Mouse (Mus musculus): ENCODE data around the gene Elmo3.
"Not testable (repeated sequence)": the region's sequence is repeated elsewhere in the genome, so short reads cannot be mapped to it uniquely, and the experiment has no call there.

Elmo3 gene

GRCm38 (mm10) chr8:105276292-105277120 lies 28.9 kb upstream of the Elmo3 start:
- peak; percentile 73 for DNase-seq

GRCm38 (mm10) chr8:105278911-105279334 lies 26.5 kb upstream of the Elmo3 start:
- peak; percentile 55 for DNase-seq

GRCm38 (mm10) chr8:105280567-105280966 lies 24.8 kb upstream of the Elmo3 start:
- DNase-seq = no peak

DNA sequence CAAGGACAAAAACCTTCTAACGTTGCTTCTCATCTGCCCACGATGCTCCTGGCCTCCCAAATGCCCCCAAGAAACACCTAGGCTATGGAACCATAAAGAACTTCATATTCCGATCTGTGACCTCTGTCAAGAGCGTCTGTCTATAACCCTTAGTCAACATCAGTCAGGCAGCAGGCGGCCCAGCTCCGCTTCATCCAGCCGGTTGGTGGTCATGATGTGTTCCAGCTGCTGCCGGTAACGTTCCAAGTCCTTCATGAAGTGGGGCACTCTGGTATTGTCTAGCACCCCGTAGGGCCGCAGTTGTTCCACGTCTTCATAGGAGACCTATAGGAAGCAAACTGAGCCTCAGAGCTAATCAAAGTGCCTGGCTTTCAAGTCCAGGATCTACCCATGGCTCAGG lies 23.6 kb upstream of the Elmo3 start:
- no peak for DNase-seq

GRCm38 (mm10) chr8:105282239-105282638 lies 23.2 kb upstream of the Elmo3 start:
- DNase-seq = no peak

- DNase-seq = peak; percentile 83
Observed at GRCm38 (mm10) chr8:105283074-105283473, 22.3 kb upstream of the Elmo3 start.

GRCm38 (mm10) chr8:105285514-105285913 lies 19.9 kb upstream of the Elmo3 start:
- no peak for DNase-seq

GRCm38 (mm10) chr8:105286907-105287306 lies 18.5 kb upstream of the Elmo3 start:
- no peak for DNase-seq

DNA sequence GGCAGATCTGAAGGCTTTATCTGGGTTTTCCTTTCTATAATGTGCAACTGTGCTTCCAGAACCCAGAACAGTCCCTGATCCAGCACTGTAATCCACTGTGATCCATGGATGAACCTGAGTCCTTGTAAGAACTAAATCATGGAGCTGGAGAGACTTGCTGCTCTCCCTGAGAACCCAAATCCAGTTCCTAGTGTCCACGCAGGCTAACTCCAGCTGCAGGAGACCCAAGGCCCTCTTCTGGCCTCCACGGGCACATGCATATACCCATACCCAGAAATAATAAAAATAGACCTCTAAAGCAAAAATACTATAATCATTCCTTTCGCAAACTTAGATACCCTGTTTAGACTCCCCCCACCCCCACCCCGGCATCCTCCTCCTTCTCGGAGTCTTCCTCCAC lies 17.2 kb upstream of the Elmo3 start:
- DNase-seq = no peak

GRCm38 (mm10) chr8:105288958-105289732 lies 16.3 kb upstream of the Elmo3 start:
- DNase-seq = peak; percentile 99

DNA sequence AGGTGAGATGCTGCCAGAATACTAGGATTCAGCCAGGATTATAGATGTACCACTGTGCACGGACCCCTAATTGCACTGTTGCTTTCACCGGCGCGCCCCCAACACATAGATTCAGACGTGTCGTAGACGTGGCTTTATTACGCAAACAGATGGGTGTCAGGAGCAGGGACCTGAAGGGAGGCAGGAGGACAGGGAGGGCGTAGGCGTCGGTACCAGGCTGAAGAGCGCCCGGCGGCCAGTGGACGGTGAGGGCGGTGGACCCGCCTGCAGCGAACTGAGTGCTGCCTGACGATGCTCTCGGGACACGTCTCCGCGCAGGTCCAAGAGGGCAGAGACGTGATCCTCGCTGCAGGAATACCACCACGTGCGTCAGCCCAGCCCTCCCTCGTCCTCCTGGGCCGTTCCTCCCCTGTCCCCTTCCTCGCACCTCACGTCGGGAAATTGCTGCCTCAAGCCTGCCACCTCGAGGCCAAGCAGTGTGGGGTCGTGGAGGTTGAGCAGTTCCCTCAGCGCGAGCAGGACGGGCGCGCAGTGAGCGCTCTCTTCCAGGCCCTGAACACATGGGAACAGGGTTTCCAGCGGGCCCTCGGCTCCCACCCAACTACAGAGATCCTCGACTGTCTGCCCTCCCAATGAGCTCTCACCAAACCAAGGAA lies 15.5 kb upstream of the Elmo3 start, which contains the start of gene 4931428F04Rik:
TSS of gene 4931428F04Rik (minus strand) at position 60 of the 656 bp plus-strand sequence.
- peak; percentile 77 for DNase-seq

DNA sequence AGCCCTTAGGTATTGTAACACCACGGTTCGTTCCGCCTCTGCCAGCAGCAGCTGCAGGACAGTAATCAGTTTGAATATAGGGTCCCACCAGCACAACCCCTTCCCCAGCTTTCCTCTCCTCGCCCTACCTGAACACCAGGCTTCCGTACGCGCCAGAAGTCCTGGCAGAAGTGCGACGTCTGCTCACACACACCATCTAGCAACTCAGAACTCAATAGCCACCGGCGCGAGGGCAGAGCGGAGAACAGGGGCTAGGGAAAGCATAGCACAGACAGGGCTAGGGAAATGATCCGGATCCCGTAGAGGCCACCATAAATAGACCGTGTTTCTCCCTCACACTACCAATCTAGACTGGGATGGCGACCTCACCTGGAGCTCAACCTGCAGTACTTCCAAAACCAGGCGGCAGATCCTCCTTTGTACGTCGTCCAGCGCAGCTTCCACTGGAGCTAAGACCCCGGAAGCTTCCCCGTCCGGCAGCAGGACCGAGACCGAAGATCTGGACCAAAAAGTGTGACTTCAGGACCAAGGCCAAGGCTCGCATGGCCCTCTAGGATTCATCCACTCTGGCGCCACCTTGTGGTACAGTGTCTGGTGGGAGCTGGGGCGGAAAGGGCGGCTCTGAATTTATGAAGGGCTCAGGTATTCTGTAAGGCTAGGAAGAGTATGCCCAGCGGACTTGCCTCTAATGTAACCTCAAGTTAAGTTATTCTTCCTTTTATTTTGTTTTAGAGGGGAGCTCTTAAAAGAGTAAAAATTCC lies 14.7 kb upstream of the Elmo3 start:
- DNase-seq = peak; percentile 98

GRCm38 (mm10) chr8:105291364-105291763 lies 14.0 kb upstream of the Elmo3 start:
- DNase-seq = not testable (repeated sequence)

- DNase-seq = not testable (repeated sequence)
Observed at GRCm38 (mm10) chr8:105291802-105292201, 13.6 kb upstream of the Elmo3 start.

GRCm38 (mm10) chr8:105292471-105292870 lies 12.9 kb upstream of the Elmo3 start:
- DNase-seq = no peak

DNA sequence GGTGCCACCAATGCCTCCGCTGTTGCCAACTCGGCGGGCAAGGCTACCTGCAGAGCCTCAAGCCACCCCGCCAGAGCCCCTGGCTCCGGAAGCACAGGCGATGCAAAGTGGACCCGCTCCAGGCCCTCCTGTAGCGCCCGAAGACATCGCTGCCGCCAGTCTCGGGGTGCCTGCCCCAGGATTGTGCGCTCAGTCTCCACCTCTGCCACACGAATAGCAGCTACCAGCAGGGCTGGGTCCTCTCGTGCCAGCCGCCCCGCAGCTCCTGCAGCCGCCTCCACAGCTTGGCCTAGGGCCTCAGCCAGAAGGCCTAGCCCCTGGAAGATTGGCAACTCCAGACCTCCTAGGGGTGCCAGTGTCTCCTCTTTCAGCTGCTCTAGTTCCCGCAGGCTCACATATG lies 12.0 kb upstream of the Elmo3 start:
- no peak for DNase-seq

GRCm38 (mm10) chr8:105294776-105295175 lies 10.6 kb upstream of the Elmo3 start:
- DNase-seq = no peak

DNA sequence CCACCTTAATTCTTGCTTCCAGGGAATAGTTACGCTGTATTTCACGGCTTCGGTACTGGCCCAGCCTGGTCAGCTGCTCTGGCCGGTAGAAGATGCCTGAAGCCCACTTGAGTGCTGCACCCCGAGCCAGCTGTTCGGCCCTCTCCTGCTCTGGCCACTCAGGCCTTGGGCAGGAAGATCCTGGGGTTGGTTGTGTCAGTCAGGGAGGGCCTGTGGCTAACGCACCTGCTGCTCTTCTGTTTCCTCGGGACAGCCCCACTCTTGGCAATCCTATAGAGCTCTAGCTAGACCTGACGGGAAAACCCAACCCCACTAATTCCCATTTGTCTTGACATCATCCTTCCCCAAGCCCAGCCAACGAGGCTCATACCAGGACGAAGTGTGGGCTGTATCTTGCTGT lies 10.1 kb upstream of the Elmo3 start:
- DNase-seq = no peak

DNA sequence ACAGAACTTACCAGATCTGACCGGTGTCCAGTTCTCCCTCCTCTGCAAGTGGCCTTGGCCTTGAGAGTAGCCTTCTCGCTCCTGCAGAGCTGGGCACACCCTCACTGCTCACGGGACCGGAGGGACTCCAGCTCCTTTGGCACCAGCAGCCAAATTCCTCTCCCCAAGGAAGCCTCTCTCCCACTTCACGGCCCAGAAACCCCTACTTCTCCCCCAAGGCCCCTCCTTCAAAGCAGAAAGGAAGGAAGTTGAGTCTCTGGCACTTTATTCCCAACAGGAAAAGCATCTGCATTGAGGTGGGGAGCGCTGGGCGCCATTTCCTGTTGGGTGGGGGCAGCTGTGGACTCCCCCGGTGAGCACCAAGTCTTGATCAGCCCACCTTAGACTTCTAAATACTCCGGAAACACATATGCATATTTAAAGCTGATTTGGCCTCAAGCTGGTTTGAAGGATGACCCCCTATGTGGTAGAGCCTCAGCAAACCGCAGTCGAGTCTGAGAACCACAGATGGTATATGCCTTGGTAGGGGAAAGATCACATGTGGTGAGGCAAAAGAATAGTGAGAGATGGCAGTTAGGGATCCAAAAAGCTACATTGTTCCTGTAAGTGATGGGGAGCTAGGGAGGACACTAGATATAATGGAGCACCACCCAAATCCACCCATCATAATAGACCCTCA lies 9.4 kb upstream of the Elmo3 start, which contains the start of gene Exoc3l:
TSS of gene Exoc3l (minus strand) at position 207 of the 679 bp plus-strand sequence.
- DNase-seq = no peak

- DNase-seq = peak; percentile 91
Observed at GRCm38 (mm10) chr8:105297511-105298192, 7.7 kb upstream of the Elmo3 start, which contains the start of gene E2f4. Gene E2f4, plus strand, starts transcription at chr8:105297663.
